Mouse (Mus musculus) neural tube, embryonic 12.5 days (tissue): ENCODE data around the gene Brinp1. TPM values are rescaled to one million over a fixed set of nuclear protein-coding genes. Genes with fewer than 3 reads are reported as not detected.

ENCODE experiments used
- ATAC-seq: fragments of 200-750 bp; cut with Nextera tagmentation; 2 replicates; pipeline ENCODE4 v1.8.0; 2017; ENCODE audit warnings: low read depth, mild to moderate bottlenecking, moderate TSS enrichment, moderate library complexity; ENCODE audit not compliant: low FRiP score
- H3K27ac ChIP-seq: fragments of 300-500 bp; sonication (generic); 2 replicates; pipeline ENCODE4 v1.5.1; 2016
- H3K27me3 ChIP-seq: fragments of 300-500 bp; sonication (generic); replicated peaks from 2 replicates; pipeline ENCODE4 v1.6.1; 2016; ENCODE audit warnings: mild to moderate bottlenecking
- H3K36me3 ChIP-seq: fragments of 300-500 bp; sonication (generic); 2 replicates; pipeline ENCODE4 v1.6.1; 2016; ENCODE audit warnings: mild to moderate bottlenecking
- H3K4me1 ChIP-seq: fragments of 300-500 bp; sonication (generic); 2 replicates; pipeline ENCODE4 v1.6.1; 2016
- H3K4me2 ChIP-seq: fragments of 300-500 bp; sonication (generic); replicated peaks from 2 replicates; pipeline ENCODE4 v1.6.1; 2016; ENCODE audit warnings: mild to moderate bottlenecking
- H3K4me3 ChIP-seq: fragments of 300-500 bp; sonication (generic); 2 replicates; pipeline ENCODE4 v1.5.1; 2016
- H3K9ac ChIP-seq: fragments of 300-500 bp; sonication (generic); 2 replicates; pipeline ENCODE4 v1.6.1; 2016; ENCODE audit warnings: mild to moderate bottlenecking
- H3K9me3 ChIP-seq: fragments of 300-500 bp; sonication (generic); 2 replicates; pipeline ENCODE4 v1.6.1; 2016; ENCODE audit warnings: mild to moderate bottlenecking
- WGBS: fragments of 180-500 bp; shearing (Covaris S2); methylation state at CpG from one replicate; pipeline ENCODE4 v1.1.7; 2016; 5-methylcytosine and 5-hydroxymethylcytosine counted together
- polyA plus RNA-seq: library from polyadenylated mRNA; unstranded; fragments of >200 nt; fragmentation: Nextera tagmentation; extraction: Ambion mirVana; gene quantifications from 2 replicates; pipeline ENCODE4 v1.2.1, GENCODE M21; 2016

The Brinp1 gene
- polyA plus RNA-seq, 1 experiment from 2014 or later = 17.5 TPM

- H3K9me3 ChIP-seq = no peaks in the 10 kb centered on the region
- H3K4me2 ChIP-seq = no peak overlapping the region
- no peak overlapping the region for H3K27ac ChIP-seq
- no peak overlapping the region for H3K4me3 ChIP-seq
- WGBS = 61% methylated on average over 3 of the region's 3 CpGs
- H3K9ac ChIP-seq = no peak overlapping the region
- H3K4me1 ChIP-seq = no peaks in the 10 kb centered on the region
- no peak for ATAC-seq
- H3K27me3 ChIP-seq = no peaks in the 10 kb centered on the region
- H3K36me3 ChIP-seq = no peaks in the 10 kb centered on the region
Measured at GRCm38 (mm10) chr4:68806502-68806901, 147.7 kb downstream of the Brinp1 start.

DNA sequence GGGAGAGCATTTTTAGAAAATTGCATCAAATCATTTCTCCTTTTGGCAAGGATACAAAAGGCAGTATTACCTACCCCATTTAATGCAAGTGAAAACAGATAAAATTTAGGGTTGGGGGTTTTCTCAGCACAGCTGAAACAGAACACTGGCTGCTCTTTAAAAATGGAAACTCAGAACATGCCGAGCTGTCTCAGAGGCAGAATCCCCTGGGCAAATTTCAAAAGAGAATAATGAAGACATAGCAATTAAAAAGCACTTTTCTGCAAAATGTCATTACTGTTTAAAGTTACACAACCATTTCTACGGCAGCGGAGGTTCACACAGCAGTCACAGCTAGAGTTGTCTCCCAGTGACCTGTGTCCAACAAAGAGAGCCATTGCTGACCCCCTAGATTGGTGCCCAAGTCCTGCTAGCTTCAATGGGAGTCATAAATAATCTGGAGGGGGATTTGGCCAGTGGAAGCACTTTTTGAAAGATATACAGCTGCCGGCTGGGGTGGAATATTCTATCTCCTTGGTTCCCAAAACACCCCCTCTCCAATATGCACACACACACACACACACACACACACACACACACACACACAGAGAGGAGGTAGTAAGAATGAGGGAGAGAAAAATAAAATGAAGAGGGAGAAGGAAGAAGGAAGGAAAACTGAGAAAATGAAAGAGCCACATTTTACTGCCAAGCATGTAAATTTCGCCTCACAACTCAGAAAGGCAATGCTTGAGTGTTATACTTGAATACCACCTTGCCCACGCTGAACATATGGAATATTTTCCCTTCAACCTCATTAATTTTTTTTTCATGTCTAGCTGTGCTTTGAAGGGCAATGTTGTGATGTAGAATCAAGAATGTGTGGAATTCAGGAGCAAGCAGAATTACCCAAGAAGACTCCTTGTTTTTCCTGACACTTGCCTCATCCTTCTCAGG, 152.0 kb downstream of the Brinp1 start:
- Histone ChIP-seq H3K4me3 (no peak overlapping the region), H3K4me1 (no peaks in the 10 kb centered on the region), H3K4me2 (no peak overlapping the region), H3K36me3 (no peaks in the 10 kb centered on the region), H3K9ac (no peak overlapping the region), H3K27me3 (no peaks in the 10 kb centered on the region), H3K9me3 (no peaks in the 10 kb centered on the region), H3K27ac (no peak overlapping the region)
- no peak for ATAC-seq
- 41% methylated on average over 6 of the region's 6 CpGs for WGBS

DNA sequence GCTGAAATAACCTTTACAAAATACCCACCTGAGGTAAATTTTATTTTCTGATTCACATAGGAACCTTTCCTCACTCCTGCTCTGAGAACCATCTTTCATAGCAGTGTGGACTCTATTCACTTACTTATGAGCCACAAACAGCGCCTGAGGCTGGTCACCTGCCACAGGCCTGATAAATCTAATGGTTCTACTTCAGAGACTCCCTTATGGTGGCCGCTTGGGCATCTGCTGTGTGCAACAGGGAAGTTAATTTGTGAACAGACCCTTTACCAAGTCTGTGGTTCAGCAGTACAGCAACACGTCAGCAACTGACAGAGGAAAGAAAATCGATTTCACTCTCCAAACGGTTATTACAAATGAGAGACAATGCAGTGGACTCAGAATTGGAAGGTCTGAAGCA, 164.2 kb downstream of the Brinp1 start:
- Histone ChIP-seq H3K9ac (no peak overlapping the region), H3K27ac (no peak overlapping the region), H3K27me3 (no peaks in the 10 kb centered on the region), H3K4me3 (no peak overlapping the region), H3K9me3 (no peaks in the 10 kb centered on the region), H3K4me1 (no peaks in the 10 kb centered on the region), H3K36me3 (no peaks in the 10 kb centered on the region), H3K4me2 (no peak overlapping the region)
- 0 out of 2 replicates have a peak, but pooled peaks have one; percentile 44 for ATAC-seq
- WGBS = 58% methylated on average over 5 of the region's 5 CpGs

- Histone ChIP-seq H3K4me2 (no peak overlapping the region), H3K9me3 (no peaks in the 10 kb centered on the region), H3K27ac (no peak overlapping the region), H3K4me3 (no peak overlapping the region), H3K9ac (no peak overlapping the region), H3K27me3 (no peaks in the 10 kb centered on the region), H3K4me1 (no peaks in the 10 kb centered on the region), H3K36me3 (no peaks in the 10 kb centered on the region)
- ATAC-seq = no peak
- WGBS = 66% methylated on average over 4 of the region's 4 CpGs
Measured at GRCm38 (mm10) chr4:68788477-68788999, 165.7 kb downstream of the Brinp1 start.

- Histone ChIP-seq H3K27ac (no peak overlapping the region), H3K36me3 (no peaks in the 10 kb centered on the region), H3K27me3 (no peaks in the 10 kb centered on the region), H3K9ac (no peak overlapping the region), H3K4me2 (no peak overlapping the region), H3K9me3 (no peaks in the 10 kb centered on the region), H3K4me1 (no peaks in the 10 kb centered on the region), H3K4me3 (no peak overlapping the region)
- no peak for ATAC-seq
- 65% methylated on average over 2 of the region's 2 CpGs for WGBS
Measured at GRCm38 (mm10) chr4:68787642-68788041, 166.6 kb downstream of the Brinp1 start.

DNA sequence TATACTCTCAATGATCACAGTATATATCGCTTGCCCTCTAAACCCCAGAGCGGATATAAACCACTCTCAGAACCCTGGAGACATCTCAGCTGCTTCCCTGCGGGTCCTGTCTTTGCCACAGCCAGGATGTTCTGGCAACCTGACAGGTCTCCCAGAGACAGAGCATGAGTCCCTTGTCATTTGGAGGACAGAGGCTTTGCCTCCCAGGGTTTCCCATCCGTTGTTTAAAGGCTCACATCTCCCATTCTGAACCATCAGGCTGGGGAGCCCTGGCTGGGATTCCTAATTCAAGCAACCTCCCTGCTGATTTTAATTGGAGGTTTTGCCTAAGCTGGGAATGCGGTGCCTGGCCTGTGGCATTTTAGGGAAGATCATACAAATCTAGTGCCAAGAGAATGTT, 185.9 kb downstream of the Brinp1 start:
- no peaks in the 10 kb centered on the region for H3K36me3 ChIP-seq
- H3K9me3 ChIP-seq = no peaks in the 10 kb centered on the region
- H3K4me3 ChIP-seq = no peak overlapping the region
- no peak for ATAC-seq
- no peak overlapping the region for H3K9ac ChIP-seq
- H3K27me3 ChIP-seq = no peaks in the 10 kb centered on the region
- H3K4me2 ChIP-seq = no peak overlapping the region
- no peak overlapping the region for H3K27ac ChIP-seq
- H3K4me1 ChIP-seq = no peaks in the 10 kb centered on the region
- WGBS = 52% methylated on average over 5 of the region's 5 CpGs

GRCm38 (mm10) chr4:68767393-68767792, 186.8 kb downstream of the Brinp1 start:
- no peaks in the 10 kb centered on the region for H3K9me3 ChIP-seq
- H3K27ac ChIP-seq = no peak overlapping the region
- no peaks in the 10 kb centered on the region for H3K27me3 ChIP-seq
- H3K9ac ChIP-seq = no peak overlapping the region
- no peaks in the 10 kb centered on the region for H3K36me3 ChIP-seq
- 53% methylated on average over 5 of the region's 5 CpGs for WGBS
- H3K4me3 ChIP-seq = no peak overlapping the region
- no peak for ATAC-seq
- H3K4me2 ChIP-seq = no peak overlapping the region
- no peaks in the 10 kb centered on the region for H3K4me1 ChIP-seq

GRCm38 (mm10) chr4:68765772-68766573, 188.2 kb downstream of the Brinp1 start:
- Histone ChIP-seq H3K4me1 (no peaks in the 10 kb centered on the region), H3K4me2 (no peak overlapping the region), H3K27ac (no peak overlapping the region), H3K4me3 (no peak overlapping the region), H3K36me3 (no peaks in the 10 kb centered on the region), H3K9ac (no peak overlapping the region), H3K9me3 (no peaks in the 10 kb centered on the region), H3K27me3 (no peaks in the 10 kb centered on the region)
- 0 out of 2 replicates have a peak, but pooled peaks have one; percentile 29 for ATAC-seq
- 80% methylated on average over 12 of the region's 12 CpGs for WGBS

DNA sequence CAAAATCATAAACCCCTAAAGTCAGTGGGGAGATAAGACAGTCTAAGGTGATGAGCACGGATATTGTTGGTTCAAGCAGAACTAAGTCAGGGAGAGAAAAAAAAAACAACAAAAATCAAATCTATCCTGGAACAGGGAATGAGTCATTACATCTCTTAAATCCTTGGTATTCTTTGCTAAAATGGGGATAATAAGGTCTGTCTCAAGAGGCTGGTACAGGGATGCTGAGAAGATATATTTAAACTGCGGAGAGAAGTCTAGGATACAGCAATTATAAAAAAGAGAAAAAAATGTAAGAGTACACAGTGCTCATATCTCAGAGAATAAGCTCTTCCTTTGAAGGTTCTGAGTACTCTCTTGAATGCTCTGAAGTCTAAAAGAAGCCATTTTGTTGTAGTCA, 189.3 kb downstream of the Brinp1 start:
- Histone ChIP-seq H3K4me3 (no peak overlapping the region), H3K4me1 (no peaks in the 10 kb centered on the region), H3K4me2 (no peak overlapping the region), H3K27me3 (no peaks in the 10 kb centered on the region), H3K9me3 (no peaks in the 10 kb centered on the region), H3K9ac (no peak overlapping the region), H3K27ac (no peak overlapping the region), H3K36me3 (no peaks in the 10 kb centered on the region)
- WGBS = 91% methylated on average over 2 of the region's 2 CpGs
- ATAC-seq = no peak

DNA sequence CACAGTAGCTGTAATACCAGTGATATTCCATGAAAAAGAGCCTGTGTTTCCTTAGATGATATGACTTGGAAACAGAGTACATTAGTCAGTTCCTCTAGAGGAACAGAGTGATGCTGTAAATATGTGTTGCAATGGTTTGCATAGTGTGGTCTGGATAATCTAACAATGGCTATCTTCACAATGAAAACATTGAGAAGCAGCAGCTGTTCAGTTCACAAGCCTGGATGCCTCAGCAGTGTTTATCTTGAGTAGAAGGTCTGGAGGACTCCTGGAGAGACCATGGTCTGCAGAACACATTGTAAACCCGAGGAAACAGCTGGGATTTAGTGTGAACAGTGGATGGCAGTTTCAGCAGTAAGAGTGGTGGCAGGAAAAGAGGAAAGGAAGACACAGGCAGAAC, 233.2 kb downstream of the Brinp1 start:
- ATAC-seq = no peak
- no peak overlapping the region for H3K27ac ChIP-seq
- no peak overlapping the region for H3K9ac ChIP-seq
- H3K4me3 ChIP-seq = no peak overlapping the region
- H3K9me3 ChIP-seq = no peaks in the 10 kb centered on the region
- no peaks in the 10 kb centered on the region for H3K27me3 ChIP-seq
- WGBS = 28% methylated on average over 1 of the region's 1 CpGs
- no peak overlapping the region for H3K4me2 ChIP-seq
- H3K36me3 ChIP-seq = no peaks in the 10 kb centered on the region
- H3K4me1 ChIP-seq = no peaks in the 10 kb centered on the region
